Comparison of ENCODE assay signal across 8 mouse cellular contexts in genomic region chr5:31451878-31452561, GRCm38 (mm10). TPM values are rescaled to one million over a fixed set of nuclear protein-coding genes. Genes with fewer than 3 reads are reported as not detected.
DNase-seq lines count a peak whose midpoint lies in the region; ATAC-seq and TF ChIP-seq lines count a peak whose summit lies in the region.

Gene Zfp512 (plus strand): TSS chr5:31452431.

- POLR2A ChIA-PET in Patski (lab: Charles Lee), result interaction anchor here (0.6 to 0.7 kb wide), 4 partner anchors 16 to 1639 kb away, joined by 3 to 7 read pairs (median 4); no protein-coding TSS in a partner anchor

- CTCF ChIA-PET in Patski (lab: Charles Lee), result interaction anchor here (2.5 kb wide), 1 partner anchor 18 kb away, joined by 11 read pairs; no protein-coding TSS in a partner anchor

- H3K36me3 ChIP-seq in hindbrain, embryonic 13.5 days, result 0 out of 2 replicates have a peak, but pooled peaks cover 3% of the 10 kb centered on the region

- no peak for TF ChIP-seq CTCF in Patski (IDR thresholded peaks at IDR 0.05)

- H3K4me2 ChIP-seq in hindbrain, embryonic 13.5 days, result peak within 1 kb of the TSS; percentile 70

- in situ Hi-C loops in Patski (cut with MboI; ENCODE audit: low pct_unique_long_range_greater_than_20kb), result no loop called here

- peaks cover 5% of the 10 kb centered on the region for H3K27me3 ChIP-seq in Patski
- no peaks in the 10 kb centered on the region for H3K27me3 ChIP-seq in hindbrain, embryonic 13.5 days

- H3K4me1 ChIP-seq in hindbrain, embryonic 13.5 days (replicated peaks), result peaks cover 15% of the 10 kb centered on the region

- ATAC-seq in Patski, result peak; percentile 74
- ATAC-seq in hindbrain, embryonic 13.5 days (ENCODE audit: low FRiP score), result peak; percentile 99

- peak within 1 kb of the TSS; percentile 54 for H3K4me3 ChIP-seq in hindbrain, embryonic 13.5 days

- 6% methylated on average over 23 of the region's 23 CpGs for WGBS in hindbrain, embryonic 13.5 days

- H3K9me3 ChIP-seq in hindbrain, embryonic 13.5 days, result no peaks in the 10 kb centered on the region

- peak within 1 kb of the TSS; percentile 53; the same call in 1 of the 2 replicates for H3K27ac ChIP-seq in hindbrain, embryonic 13.5 days

- DNase-seq in Patski (ENCODE audit: low read depth, low spot score), result peak; percentile 43
- peak; percentile 92 to 94 for DNase-seq in cerebellum, postnatal 14 days
- peak; percentile 86 to 93 for DNase-seq in frontal cortex, postnatal 14 days (ENCODE audit: low spot score in 2 of 2)
- peak; percentile 72 to 75 for DNase-seq in layer of hippocampus, postnatal 25 days (ENCODE audit: extremely low spot score in 1 of 2, low spot score in 1 of 2)
- peak; percentile 97 for DNase-seq in lung, postnatal 25 days (ENCODE audit: low spot score)
- peak; percentile 96 for DNase-seq in retina, embryonic 14.5 days (ENCODE audit: low spot score)
- DNase-seq in thymus, postnatal 4 days, result peak; percentile 92

- H3K9ac ChIP-seq in hindbrain, embryonic 13.5 days, result peak within 1 kb of the TSS; percentile 80

RNA-seq across cellular contexts. Expression of gene Zfp512, which starts in this region (rescaled TPM):
- polyA plus RNA-seq in Patski (2021), result 15.8 TPM
- polyA plus RNA-seq in hindbrain, embryonic 13.5 days (2015; fragmentation: Nextera tagmentation; extraction: Ambion mirVana), result 111 and 126 TPM in 2 replicates
- 10 to 100 TPM; 43.5 to 43.9 TPM for total RNA-seq in layer of hippocampus, postnatal 25 days (2021)

Comparison
In these comparisons a context has a peak if more than half of its experiments do, and no peak if none do; other contexts are left out.
1. Peak in every context shown above with its lines: DNase-seq, ATAC-seq, H3K4me3 ChIP-seq and H3K27ac ChIP-seq.
2. DNase-seq: peak in every context shown above with its lines; median percentile 97 in lung, postnatal 25 days; 96 in retina, embryonic 14.5 days; 93 in cerebellum, postnatal 14 days; 92 in thymus, postnatal 4 days; 90 in frontal cortex, postnatal 14 days; 74 in layer of hippocampus, postnatal 25 days; 43 in Patski.